Mouse (Mus musculus): ENCODE results near the gene Gusb. TPM values are rescaled to one million over a fixed set of nuclear protein-coding genes. Genes with fewer than 3 reads are reported as not detected.

Gusb gene
- polyA plus RNA-seq, 1 experiment from 2014 or later = 30.6 TPM

GRCm38 (mm10) chr5:130029142-130029897, 26.5 kb upstream of the Gusb start, which contains the start of the genes Asl and Crcp:
Asl (minus strand) TSS chr5:130029247.
Crcp (plus strand) TSS chr5:130029290.
- H3K36me3 ChIP-seq (ENCODE audit: control insufficient read depth, insufficient read depth) = no peaks in the 10 kb centered on the region
- peaks cover 27% of the 10 kb centered on the region for H3K4me1 ChIP-seq (ENCODE audit: control insufficient read depth, low read depth, low read length)
- WGBS (ENCODE audit: insufficient replicate concordance) = 1% methylated on average over 51 of the region's 51 CpGs
- H3K9me3 ChIP-seq (replicated peaks; ENCODE audit: control insufficient read depth, low read length) = no peaks in the 10 kb centered on the region
- H3K4me3 ChIP-seq (ENCODE audit: low read depth, low read length) = peak within 1 kb of the TSS; percentile 89
- peak within 1 kb of the TSS; percentile 92 for H3K27ac ChIP-seq (ENCODE audit: low read length)
- ATAC-seq (ENCODE audit: low read depth) = peak; percentile 79
- H3K27me3 ChIP-seq (ENCODE audit: control insufficient read depth, insufficient read depth, low read depth, low read length) = no peaks in the 10 kb centered on the region; the same call in 1 of the 2 replicates
- peak within 1 kb of the TSS; percentile 70 for H3K4me2 ChIP-seq (ENCODE audit: low read depth, low read length)
- peak within 1 kb of the TSS; percentile 86 for H3K9ac ChIP-seq (ENCODE audit: low read depth, low read length)

- Histone ChIP-seq H3K4me3 (ENCODE audit: low read depth, low read length) (no peak overlapping the region), H3K9me3 (replicated peaks; ENCODE audit: control insufficient read depth, low read length) (no peaks in the 10 kb centered on the region), H3K4me2 (ENCODE audit: low read depth, low read length) (no peak overlapping the region), H3K9ac (ENCODE audit: low read depth, low read length) (no peak overlapping the region), H3K27me3 (ENCODE audit: control insufficient read depth, insufficient read depth, low read depth, low read length) (no peaks in the 10 kb centered on the region; the same call in 1 of the 2 replicates), H3K4me1 (ENCODE audit: control insufficient read depth, low read depth, low read length) (peaks cover 27% of the 10 kb centered on the region), H3K36me3 (ENCODE audit: control insufficient read depth, insufficient read depth) (no peaks in the 10 kb centered on the region), H3K27ac (ENCODE audit: low read length) (no peak overlapping the region)
- no peak for ATAC-seq (ENCODE audit: low read depth)
- WGBS (ENCODE audit: insufficient replicate concordance) = 77% methylated on average over 7 of the region's 7 CpGs
Observed at GRCm38 (mm10) chr5:130027696-130028095, 24.8 kb upstream of the Gusb start.

- Histone ChIP-seq H3K4me1 (ENCODE audit: control insufficient read depth, low read depth, low read length) (peaks cover 24% of the 10 kb centered on the region), H3K9ac (ENCODE audit: low read depth, low read length) (no peak overlapping the region), H3K27ac (ENCODE audit: low read length) (no peak overlapping the region), H3K27me3 (ENCODE audit: control insufficient read depth, insufficient read depth, low read depth, low read length) (no peaks in the 10 kb centered on the region; the same call in 1 of the 2 replicates), H3K4me3 (ENCODE audit: low read depth, low read length) (no peak overlapping the region), H3K9me3 (replicated peaks; ENCODE audit: control insufficient read depth, low read length) (no peaks in the 10 kb centered on the region), H3K36me3 (ENCODE audit: control insufficient read depth, insufficient read depth) (no peaks in the 10 kb centered on the region), H3K4me2 (ENCODE audit: low read depth, low read length) (no peak overlapping the region)
- no peak for ATAC-seq (ENCODE audit: low read depth)
- WGBS (ENCODE audit: insufficient replicate concordance) = 58% methylated on average over 5 of the region's 5 CpGs
Observed at GRCm38 (mm10) chr5:130027134-130027533, 24.3 kb upstream of the Gusb start.

GRCm38 (mm10) chr5:130023767-130024539, 21.1 kb upstream of the Gusb start:
- peak overlapping the region; percentile 87 for H3K4me2 ChIP-seq (ENCODE audit: low read depth, low read length)
- no peaks in the 10 kb centered on the region for H3K36me3 ChIP-seq (ENCODE audit: control insufficient read depth, insufficient read depth)
- ATAC-seq (ENCODE audit: low read depth) = peak; percentile 92
- peak overlapping the region; percentile 92 for H3K27ac ChIP-seq (ENCODE audit: low read length)
- peaks cover 25% of the 10 kb centered on the region for H3K4me1 ChIP-seq (ENCODE audit: control insufficient read depth, low read depth, low read length)
- no peaks in the 10 kb centered on the region; the same call in 1 of the 2 replicates for H3K27me3 ChIP-seq (ENCODE audit: control insufficient read depth, insufficient read depth, low read depth, low read length)
- H3K4me3 ChIP-seq (ENCODE audit: low read depth, low read length) = peak overlapping the region; percentile 75
- H3K9me3 ChIP-seq (replicated peaks; ENCODE audit: control insufficient read depth, low read length) = no peaks in the 10 kb centered on the region
- WGBS (ENCODE audit: insufficient replicate concordance) = under 1% methylated on average over 32 of the region's 32 CpGs
- H3K9ac ChIP-seq (ENCODE audit: low read depth, low read length) = peak overlapping the region; percentile 76

- Histone ChIP-seq H3K9me3 (replicated peaks; ENCODE audit: control insufficient read depth, low read length) (no peaks in the 10 kb centered on the region), H3K4me1 (ENCODE audit: control insufficient read depth, low read depth, low read length) (peaks cover 25% of the 10 kb centered on the region), H3K9ac (ENCODE audit: low read depth, low read length) (peak overlapping the region; percentile 76), H3K4me3 (ENCODE audit: low read depth, low read length) (peak overlapping the region; percentile 75), H3K36me3 (ENCODE audit: control insufficient read depth, insufficient read depth) (no peaks in the 10 kb centered on the region), H3K27me3 (ENCODE audit: control insufficient read depth, insufficient read depth, low read depth, low read length) (no peaks in the 10 kb centered on the region; the same call in 1 of the 2 replicates), H3K27ac (ENCODE audit: low read length) (peak overlapping the region; percentile 92), H3K4me2 (ENCODE audit: low read depth, low read length) (peak overlapping the region; percentile 87)
- 31% methylated on average over 12 of the region's 12 CpGs for WGBS (ENCODE audit: insufficient replicate concordance)
- no peak for ATAC-seq (ENCODE audit: low read depth)
Observed at GRCm38 (mm10) chr5:130023067-130023766, 20.4 kb upstream of the Gusb start.

- Histone ChIP-seq H3K36me3 (ENCODE audit: control insufficient read depth, insufficient read depth) (no peaks in the 10 kb centered on the region), H3K4me3 (ENCODE audit: low read depth, low read length) (peak overlapping the region; percentile 75), H3K27me3 (ENCODE audit: control insufficient read depth, insufficient read depth, low read depth, low read length) (no peaks in the 10 kb centered on the region; the same call in 1 of the 2 replicates), H3K9ac (ENCODE audit: low read depth, low read length) (0 out of 2 replicates have a peak overlapping the region, but pooled peaks have one; percentile 5), H3K9me3 (replicated peaks; ENCODE audit: control insufficient read depth, low read length) (no peaks in the 10 kb centered on the region), H3K4me1 (ENCODE audit: control insufficient read depth, low read depth, low read length) (peaks cover 25% of the 10 kb centered on the region), H3K4me2 (ENCODE audit: low read depth, low read length) (peak overlapping the region; percentile 87), H3K27ac (ENCODE audit: low read length) (peak overlapping the region; percentile 51)
- no peak for ATAC-seq (ENCODE audit: low read depth)
- WGBS (ENCODE audit: insufficient replicate concordance) = 75% methylated on average over 7 of the region's 7 CpGs
Observed at GRCm38 (mm10) chr5:130022366-130022765, 19.5 kb upstream of the Gusb start.

GRCm38 (mm10) chr5:130021361-130021966, 18.6 kb upstream of the Gusb start:
- no peak overlapping the region for H3K27ac ChIP-seq (ENCODE audit: low read length)
- no peak overlapping the region for H3K4me3 ChIP-seq (ENCODE audit: low read depth, low read length)
- H3K9me3 ChIP-seq (replicated peaks; ENCODE audit: control insufficient read depth, low read length) = no peaks in the 10 kb centered on the region
- H3K27me3 ChIP-seq (ENCODE audit: control insufficient read depth, insufficient read depth, low read depth, low read length) = no peaks in the 10 kb centered on the region
- no peak for ATAC-seq (ENCODE audit: low read depth)
- 0 out of 2 replicates have a peak overlapping the region, but pooled peaks have one; percentile 19 for H3K9ac ChIP-seq (ENCODE audit: low read depth, low read length)
- H3K36me3 ChIP-seq (ENCODE audit: control insufficient read depth, insufficient read depth) = 0 out of 2 replicates have a peak, but pooled peaks cover under 1% of the 10 kb centered on the region
- WGBS (ENCODE audit: insufficient replicate concordance) = 56% methylated on average over 5 of the region's 5 CpGs
- no peak overlapping the region; the same call in 1 of the 2 replicates for H3K4me2 ChIP-seq (ENCODE audit: low read depth, low read length)
- peaks cover 25% of the 10 kb centered on the region for H3K4me1 ChIP-seq (ENCODE audit: control insufficient read depth, low read depth, low read length)

- Histone ChIP-seq H3K27ac (ENCODE audit: low read length) (no peak overlapping the region), H3K4me3 (ENCODE audit: low read depth, low read length) (no peak overlapping the region), H3K27me3 (ENCODE audit: control insufficient read depth, insufficient read depth, low read depth, low read length) (no peaks in the 10 kb centered on the region), H3K36me3 (ENCODE audit: control insufficient read depth, insufficient read depth) (peaks cover 9% of the 10 kb centered on the region; the same call in 1 of the 2 replicates), H3K9ac (ENCODE audit: low read depth, low read length) (no peak overlapping the region), H3K4me1 (ENCODE audit: control insufficient read depth, low read depth, low read length) (peaks cover 24% of the 10 kb centered on the region), H3K4me2 (ENCODE audit: low read depth, low read length) (no peak overlapping the region), H3K9me3 (replicated peaks; ENCODE audit: control insufficient read depth, low read length) (no peaks in the 10 kb centered on the region)
- WGBS (ENCODE audit: insufficient replicate concordance) = 71% methylated on average over 8 of the region's 8 CpGs
- no peak for ATAC-seq (ENCODE audit: low read depth)
Observed at GRCm38 (mm10) chr5:130019461-130019860, 16.6 kb upstream of the Gusb start.
